Comparison of ENCODE assay signal across 9 mouse cellular contexts in genomic region chrX:107477066-107477465, GRCm38 (mm10).
DNase-seq lines count a peak whose midpoint lies in the region; ATAC-seq and TF ChIP-seq lines count a peak whose summit lies in the region.
"Had no signal": no experiment of that assay in that cellular context is flagged by ENCODE, and none has a peak within 500 bp of the region (broad histone marks: within the 10 kb centered on the region; RNA-seq: fewer than 3 reads in every experiment).

No protein-coding gene starts in this region.

- 0 out of 2 replicates have a peak, but pooled peaks have one; percentile 7 for TF ChIP-seq CTCF in bone marrow, adult 2 months (IDR thresholded peaks at IDR 0.05; ENCODE audit: control insufficient read depth, insufficient read depth, low read length)
- peak; percentile 69 for TF ChIP-seq CTCF in forebrain, postnatal 0 days (IDR thresholded peaks at IDR 0.05; ENCODE audit: low read depth)

- no peak for TF ChIP-seq POLR2A in bone marrow, adult 2 months (IDR thresholded peaks at IDR 0.05; ENCODE audit: borderline replicate concordance, control insufficient read depth, low read depth, low read length)

- WGBS in hindbrain, embryonic 14.5 days: 20% methylated on average over 5 of the region's 5 CpGs
- WGBS in hindbrain, embryonic 12.5 days: 26% methylated on average over 5 of the region's 5 CpGs
- 9% methylated on average over 5 of the region's 5 CpGs for WGBS in bone marrow, adult 2 months
- 15% methylated on average over 5 of the region's 5 CpGs for WGBS in forebrain, postnatal 0 days
- WGBS in neural tube, embryonic 14.5 days: 13% methylated on average over 5 of the region's 5 CpGs

- no peak overlapping the region for H3K4me3 ChIP-seq in hindbrain, embryonic 14.5 days (replicated peaks; ENCODE audit: low read length)
- no peak overlapping the region for H3K4me3 ChIP-seq in hindbrain, embryonic 12.5 days
- no peak overlapping the region for H3K4me3 ChIP-seq in bone marrow, adult 2 months (replicated peaks; ENCODE audit: control insufficient read depth, low read depth, low read length)
- H3K4me3 ChIP-seq in forebrain, postnatal 0 days (ENCODE audit: low read depth, low read length): no peak overlapping the region
- no peak overlapping the region for H3K4me3 ChIP-seq in neural tube, embryonic 14.5 days (ENCODE audit: low read depth, low read length)

- no peak overlapping the region for H3K9ac ChIP-seq in hindbrain, embryonic 14.5 days
- no peak overlapping the region for H3K9ac ChIP-seq in hindbrain, embryonic 12.5 days
- no peak overlapping the region for H3K9ac ChIP-seq in forebrain, postnatal 0 days
- H3K9ac ChIP-seq in neural tube, embryonic 14.5 days (replicated peaks; ENCODE audit: low read depth, low read length): no peak overlapping the region

- H3K4me1 ChIP-seq in hindbrain, embryonic 14.5 days (replicated peaks; ENCODE audit: control insufficient read depth, insufficient read depth, low read length): no peaks in the 10 kb centered on the region
- H3K4me1 ChIP-seq in hindbrain, embryonic 12.5 days: no peaks in the 10 kb centered on the region
- H3K4me1 ChIP-seq in bone marrow, adult 2 months (ENCODE audit: control insufficient read depth, insufficient read depth, low read length): no peaks in the 10 kb centered on the region
- H3K4me1 ChIP-seq in forebrain, postnatal 0 days (ENCODE audit: insufficient read depth): no peaks in the 10 kb centered on the region
- no peaks in the 10 kb centered on the region for H3K4me1 ChIP-seq in neural tube, embryonic 14.5 days (ENCODE audit: control insufficient read depth, insufficient read depth, low read length)

- H3K4me2 ChIP-seq in hindbrain, embryonic 14.5 days (replicated peaks): no peak overlapping the region
- H3K4me2 ChIP-seq in hindbrain, embryonic 12.5 days (replicated peaks): no peak overlapping the region
- no peak overlapping the region for H3K4me2 ChIP-seq in forebrain, postnatal 0 days (ENCODE audit: low read depth)
- H3K4me2 ChIP-seq in neural tube, embryonic 14.5 days (ENCODE audit: low read depth, low read length): no peak overlapping the region

- ATAC-seq in hindbrain, embryonic 14.5 days (ENCODE audit: low FRiP score): no peak
- ATAC-seq in hindbrain, embryonic 12.5 days (ENCODE audit: low FRiP score): no peak
- peak; percentile 60; the same call in 1 of the 2 replicates for ATAC-seq in forebrain, postnatal 0 days
- ATAC-seq in neural tube, embryonic 14.5 days (ENCODE audit: low read depth): 0 out of 2 replicates have a peak, but pooled peaks have one; percentile 44

- H3K27ac ChIP-seq in hindbrain, embryonic 14.5 days: no peak overlapping the region
- H3K27ac ChIP-seq in hindbrain, embryonic 12.5 days: no peak overlapping the region
- no peak overlapping the region for H3K27ac ChIP-seq in bone marrow, adult 2 months (ENCODE audit: control insufficient read depth, insufficient read depth, low read depth, low read length, poor library complexity)
- no peak overlapping the region for H3K27ac ChIP-seq in forebrain, postnatal 0 days (ENCODE audit: low read depth, low read length)
- H3K27ac ChIP-seq in neural tube, embryonic 14.5 days (ENCODE audit: low read depth, low read length): no peak overlapping the region
- H3K27ac ChIP-seq: macrophage had no signal

- peak; percentile 72 for DNase-seq in hindbrain, embryonic 14.5 days (ENCODE audit: low spot score)
- DNase-seq in ES-CJ7 (ENCODE audit: low read depth, low spot score): peak; percentile 6
- peak; percentile 64 for DNase-seq in forebrain, postnatal 0 days
- DNase-seq in left cerebral cortex, postnatal 10 days (ENCODE audit: extremely low spot score in 1 of 2, low spot score in 2 of 2): peak; percentile 7 to 24
- DNase-seq in urinary bladder, postnatal 36 days (ENCODE audit: low spot score in 2 of 2): no peak

- H3K27me3 ChIP-seq in hindbrain, embryonic 14.5 days (ENCODE audit: control insufficient read depth, insufficient read depth, low read length): no peaks in the 10 kb centered on the region
- H3K27me3 ChIP-seq in hindbrain, embryonic 12.5 days: no peaks in the 10 kb centered on the region
- H3K27me3 ChIP-seq in forebrain, postnatal 0 days (ENCODE audit: insufficient read depth, low read length): no peaks in the 10 kb centered on the region
- no peaks in the 10 kb centered on the region for H3K27me3 ChIP-seq in neural tube, embryonic 14.5 days (ENCODE audit: control insufficient read depth, insufficient read depth, low read length)

- intact Hi-C loops in left cerebral cortex, postnatal 10 days (cut with DNase I): loop anchor here (10.0 kb wide), 1 partner anchor 682 kb away; no protein-coding TSS in a partner anchor

- no peaks in the 10 kb centered on the region for H3K36me3 ChIP-seq in hindbrain, embryonic 14.5 days (replicated peaks; ENCODE audit: control insufficient read depth, insufficient read depth)
- no peaks in the 10 kb centered on the region for H3K36me3 ChIP-seq in hindbrain, embryonic 12.5 days
- H3K36me3 ChIP-seq in forebrain, postnatal 0 days (ENCODE audit: insufficient read depth): no peaks in the 10 kb centered on the region
- H3K36me3 ChIP-seq in neural tube, embryonic 14.5 days (ENCODE audit: control insufficient read depth, insufficient read depth, low read length): no peaks in the 10 kb centered on the region

- H3K9me3 ChIP-seq in hindbrain, embryonic 14.5 days (ENCODE audit: control insufficient read depth, low read length): no peaks in the 10 kb centered on the region
- H3K9me3 ChIP-seq in hindbrain, embryonic 12.5 days (replicated peaks): no peaks in the 10 kb centered on the region
- no peaks in the 10 kb centered on the region for H3K9me3 ChIP-seq in forebrain, postnatal 0 days (ENCODE audit: low read length)
- H3K9me3 ChIP-seq in neural tube, embryonic 14.5 days (ENCODE audit: control insufficient read depth, low read length): no peaks in the 10 kb centered on the region

Comparison
In these comparisons a context has a peak if more than half of its experiments do, and no peak if none do; other contexts are left out.
1. ATAC-seq: peak in forebrain, postnatal 0 days (single experiment) and neural tube, embryonic 14.5 days (single experiment); none in hindbrain, embryonic 14.5 days (single experiment) and hindbrain, embryonic 12.5 days (single experiment).
2. DNase-seq: peak in hindbrain, embryonic 14.5 days (single experiment), ES-CJ7 (single experiment), forebrain, postnatal 0 days (single experiment) and left cerebral cortex, postnatal 10 days (2 of 2); none in urinary bladder, postnatal 36 days (0 of 2).